Mouse (Mus musculus) induced T-regulatory cell, adult 2 months (primary cell): ENCODE measurements around the gene Tenm4.

Experiments used
- DNase-seq: peaks from one replicate; pipeline ENCODE4 v3.0.0-alpha.2; 2012; ENCODE audit warnings: low read depth

The Tenm4 gene

GRCm38 (mm10) chr7:96476987-96477613, 306.1 kb downstream of the Tenm4 start:
- no peak for DNase-seq

- no peak for DNase-seq
Measured at GRCm38 (mm10) chr7:96479139-96479538, 308.1 kb downstream of the Tenm4 start.

- no peak for DNase-seq
Measured at GRCm38 (mm10) chr7:96480351-96480983, 309.4 kb downstream of the Tenm4 start.

GRCm38 (mm10) chr7:96482953-96483352, 311.9 kb downstream of the Tenm4 start:
- no peak for DNase-seq

- DNase-seq = no peak
Measured at GRCm38 (mm10) chr7:96484006-96484581, 313.0 kb downstream of the Tenm4 start.

GRCm38 (mm10) chr7:96489348-96490076, 318.5 kb downstream of the Tenm4 start:
- no peak for DNase-seq

- DNase-seq = no peak
Measured at GRCm38 (mm10) chr7:96491896-96492295, 320.9 kb downstream of the Tenm4 start.

- DNase-seq = no peak
Measured at GRCm38 (mm10) chr7:96492696-96493095, 321.6 kb downstream of the Tenm4 start.

GRCm38 (mm10) chr7:96494057-96494456, 323.0 kb downstream of the Tenm4 start:
- peak; percentile 2 for DNase-seq

- DNase-seq = no peak
Measured at GRCm38 (mm10) chr7:96500108-96500507, 329.1 kb downstream of the Tenm4 start.

GRCm38 (mm10) chr7:96500797-96501196, 329.8 kb downstream of the Tenm4 start:
- DNase-seq = no peak

GRCm38 (mm10) chr7:96502321-96502973, 331.4 kb downstream of the Tenm4 start:
- no peak for DNase-seq

GRCm38 (mm10) chr7:96505538-96505937, 334.5 kb downstream of the Tenm4 start:
- no peak for DNase-seq

GRCm38 (mm10) chr7:96507046-96507445, 336.0 kb downstream of the Tenm4 start:
- no peak for DNase-seq

GRCm38 (mm10) chr7:96510396-96510795, 339.4 kb downstream of the Tenm4 start:
- DNase-seq = no peak

- DNase-seq = no peak
Measured at GRCm38 (mm10) chr7:96511018-96511609, 340.1 kb downstream of the Tenm4 start.

- no peak for DNase-seq
Measured at GRCm38 (mm10) chr7:96511953-96512511, 341.0 kb downstream of the Tenm4 start.

GRCm38 (mm10) chr7:96519216-96519615, 348.2 kb downstream of the Tenm4 start:
- DNase-seq = peak; percentile 33

GRCm38 (mm10) chr7:96521956-96522355, 350.9 kb downstream of the Tenm4 start:
- DNase-seq = no peak

- DNase-seq = no peak
Measured at GRCm38 (mm10) chr7:96523673-96524072, 352.6 kb downstream of the Tenm4 start.

- DNase-seq = no peak
Measured at GRCm38 (mm10) chr7:96524486-96525205, 353.6 kb downstream of the Tenm4 start.
